Mouse (Mus musculus) retina, postnatal 1 day (tissue): Measurements from ENCODE around the gene Cyb5b.

Source experiments
- DNase-seq: peaks from one replicate; pipeline ENCODE4 v3.0.0-alpha.2; 2012

The Cyb5b gene

DNA sequence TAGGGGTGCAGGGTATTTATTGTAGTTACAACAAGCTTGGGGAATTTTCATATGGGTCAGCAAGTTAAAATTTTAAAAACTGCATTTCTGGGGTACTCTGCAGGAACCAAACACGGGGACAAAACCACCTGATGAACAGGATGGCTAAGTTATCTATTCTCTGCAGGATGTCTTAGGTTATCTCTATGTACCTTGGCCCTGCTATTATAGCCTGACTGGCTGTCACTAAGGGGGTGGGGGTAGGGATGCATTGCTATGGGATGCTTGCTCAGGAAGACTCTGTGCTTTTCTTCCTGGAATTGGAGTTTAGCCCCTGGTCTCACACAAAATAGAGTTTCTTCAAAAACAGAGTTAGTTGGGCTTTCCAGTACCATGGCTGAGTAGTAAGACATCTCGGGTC, 83.3 kb downstream of the Cyb5b start:
- no peak for DNase-seq
